Mouse (Mus musculus): ENCODE data around the gene Grn. TPM values are rescaled to one million over a fixed set of nuclear protein-coding genes. Genes with fewer than 3 reads are reported as not detected.

The Grn gene
- total and polyA plus RNA-seq, 3 experiments = 63.7 to 453 (median 106) TPM

GRCm38 (mm10) chr11:102437120-102438061 is 7.3 kb downstream of the Grn start:
- no peak for DNase-seq (ENCODE audit: extremely low read depth)
- dilution Hi-C loops (cut with MboI; ENCODE audit: extremely low pct_ligation_motif_present, extremely low pct_unique_long_range_greater_than_20kb, low sequenced_read_pairs) = no loop called here
- Histone ChIP-seq H3K4me2 (ENCODE audit: insufficient read depth, low read depth, poor library complexity, severe bottlenecking) (no peak overlapping the region), H3K4me1 (ENCODE audit: control insufficient read depth in 1 of 2, insufficient read depth in 2 of 2) (peaks cover 25 to 34% of the 10 kb centered on the region in 2 experiments), H3K4me3 (replicated peaks in 1 of 3; ENCODE audit: low read depth in 2 of 3, low read length in 2 of 3, poor library complexity in 1 of 3) (no peak overlapping the region), H3K27me3 (replicated peaks) (peaks cover 5% of the 10 kb centered on the region), H3K79me2 (replicated peaks; ENCODE audit: control insufficient read depth, extremely low read depth, insufficient read depth, poor library complexity, severe bottlenecking) (no peaks in the 10 kb centered on the region), H3K27ac (ENCODE audit: insufficient read depth, low read depth) (no peak overlapping the region), H3K36me3 (replicated peaks in 1 of 2; ENCODE audit: control insufficient read depth in 1 of 2, insufficient read depth in 1 of 2, low read length in 1 of 2) (peaks cover 24 to 47% of the 10 kb centered on the region in 2 experiments), H3K9ac (ENCODE audit: insufficient read depth, low read depth) (no peak overlapping the region), H3K9me3 (replicated peaks; ENCODE audit: low read length) (peaks cover 29% of the 10 kb centered on the region)
- in situ Hi-C loops (cut with MboI; ENCODE audit: low pct_ligation_motif_present, low pct_unique_long_range_greater_than_20kb, low sequenced_read_pairs) = no loop called here
- TF ChIP-seq E2F4 (IDR thresholded peaks at IDR 0.05; ENCODE audit: insufficient replicate concordance, low read depth, low read length) (no peak), CHD1 (IDR thresholded peaks at IDR 0.05; ENCODE audit: low read depth, low read length) (no peak), POLR2AphosphoS2 (IDR thresholded peaks at IDR 0.05; ENCODE audit: low read depth, low read length) (peak; percentile 74; the same call in 1 of the 2 replicates), PAX5 (IDR thresholded peaks at IDR 0.05; ENCODE audit: low read length) (no peak), ZKSCAN1 (IDR thresholded peaks at IDR 0.05; ENCODE audit: borderline replicate concordance, low read depth, low read length) (no peak), POLR2A (IDR thresholded peaks at IDR 0.05; ENCODE audit: low read depth, low read length) (no peak; the same call in 1 of the 2 replicates)

GRCm38 (mm10) chr11:102438212-102439092 is 8.3 kb downstream of the Grn start:
- dilution Hi-C loops (cut with MboI; ENCODE audit: extremely low pct_ligation_motif_present, extremely low pct_unique_long_range_greater_than_20kb, low sequenced_read_pairs) (no loop called here), in situ Hi-C loops (cut with MboI; ENCODE audit: low pct_ligation_motif_present, low pct_unique_long_range_greater_than_20kb, low sequenced_read_pairs) (no loop called here)
- Histone ChIP-seq H3K27me3 (replicated peaks) (peaks cover 11% of the 10 kb centered on the region), H3K9ac (ENCODE audit: insufficient read depth, low read depth) (no peak overlapping the region), H3K27ac (ENCODE audit: insufficient read depth, low read depth) (no peak overlapping the region), H3K4me3 (replicated peaks in 1 of 3; ENCODE audit: low read depth in 2 of 3, low read length in 2 of 3, poor library complexity in 1 of 3) (no peak overlapping the region), H3K36me3 (replicated peaks in 1 of 2; ENCODE audit: control insufficient read depth in 1 of 2, insufficient read depth in 1 of 2, low read length in 1 of 2) (peaks cover 24 to 47% of the 10 kb centered on the region in 2 experiments), H3K9me3 (replicated peaks; ENCODE audit: low read length) (peaks cover 29% of the 10 kb centered on the region), H3K4me2 (ENCODE audit: insufficient read depth, low read depth, poor library complexity, severe bottlenecking) (no peak overlapping the region), H3K4me1 (ENCODE audit: control insufficient read depth in 1 of 2, insufficient read depth in 2 of 2) (peaks cover 15 to 23% of the 10 kb centered on the region in 2 experiments), H3K79me2 (replicated peaks; ENCODE audit: control insufficient read depth, extremely low read depth, insufficient read depth, poor library complexity, severe bottlenecking) (no peaks in the 10 kb centered on the region)
- TF ChIP-seq ELF1 (IDR thresholded peaks at IDR 0.05; ENCODE audit: low read depth, low read length) (no peak), POLR2AphosphoS2 (IDR thresholded peaks at IDR 0.05; ENCODE audit: low read depth, low read length) (no peak), USF2 (conservative IDR thresholded peaks at IDR 0.05; ENCODE audit: low read depth, low read length) (no peak), CTCF (conservative IDR thresholded peaks at IDR 0.05 in 1 of 2, IDR thresholded peaks at IDR 0.05 in 1 of 2; ENCODE audit: low read depth in 2 of 2, low read length in 2 of 2) (peak in 1 of 2 experiments; percentile 11; a peak in 1 of 4 replicates), CHD2 (IDR thresholded peaks at IDR 0.05; ENCODE audit: low read length) (no peak), MAFK (IDR thresholded peaks at IDR 0.05; ENCODE audit: insufficient replicate concordance, low read length) (no peak)
- no peak for DNase-seq (ENCODE audit: extremely low read depth)

All from CH12.LX (cell line).